ENCODE assay signal across 27 mouse cellular contexts in the genomic region with DNA sequence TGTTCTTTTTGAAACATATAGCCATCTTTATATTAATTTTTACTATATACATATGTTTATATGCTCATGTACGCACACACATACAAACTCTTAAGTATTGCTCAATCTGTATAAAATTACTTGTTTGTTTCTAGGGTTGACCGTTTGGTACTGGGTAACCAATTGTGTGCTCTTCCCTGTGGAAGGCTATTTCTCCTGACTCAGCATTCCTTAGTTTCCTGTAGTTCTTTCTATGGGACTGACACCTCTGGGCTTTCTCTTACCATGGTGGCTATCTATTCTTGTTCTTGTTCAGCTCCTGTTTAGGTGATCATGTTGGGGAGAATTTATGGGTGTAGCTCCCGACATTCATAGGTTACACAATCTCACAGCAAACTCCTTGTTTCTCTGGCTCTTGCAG.
"Had no signal": no experiment of that assay in that cellular context is flagged by ENCODE, and none has a peak within 500 bp of the region (broad histone marks: within the 10 kb centered on the region; RNA-seq: fewer than 3 reads in every experiment).

No protein-coding gene starts in this region.

- H3K9me3 ChIP-seq: embryonic facial prominence, embryonic 12.5 days; embryonic facial prominence, embryonic 13.5 days; embryonic facial prominence, embryonic 15.5 days; forebrain, embryonic 10.5 days; forebrain, embryonic 12.5 days; forebrain, embryonic 13.5 days; forebrain, embryonic 15.5 days; heart, embryonic 10.5 days had no signal

- H3K27me3 ChIP-seq: embryonic facial prominence, embryonic 12.5 days; embryonic facial prominence, embryonic 13.5 days; embryonic facial prominence, embryonic 15.5 days; forebrain, embryonic 12.5 days; forebrain, embryonic 13.5 days; forebrain, embryonic 15.5 days had no signal

- H3K9ac ChIP-seq: embryonic facial prominence, embryonic 12.5 days; embryonic facial prominence, embryonic 13.5 days; embryonic facial prominence, embryonic 15.5 days; forebrain, embryonic 12.5 days; forebrain, embryonic 13.5 days; forebrain, embryonic 15.5 days; forebrain, postnatal 0 days had no signal

- H3K4me3 ChIP-seq: embryonic facial prominence, embryonic 10.5 days; embryonic facial prominence, embryonic 12.5 days; embryonic facial prominence, embryonic 13.5 days; embryonic facial prominence, embryonic 15.5 days; erythroblast, embryonic 14.5 days; forebrain, embryonic 10.5 days; forebrain, embryonic 12.5 days; forebrain, embryonic 13.5 days; forebrain, embryonic 15.5 days; gastrocnemius, adult 2 months; heart, adult 2 months; heart, embryonic 10.5 days had no signal

- H3K36me3 ChIP-seq: embryonic facial prominence, embryonic 10.5 days; embryonic facial prominence, embryonic 12.5 days; embryonic facial prominence, embryonic 13.5 days; embryonic facial prominence, embryonic 15.5 days; forebrain, embryonic 10.5 days; forebrain, embryonic 12.5 days; forebrain, embryonic 15.5 days had no signal

- ATAC-seq: forebrain, embryonic 13.5 days; forebrain, embryonic 14.5 days; forebrain, embryonic 15.5 days; forebrain, embryonic 16.5 days; forebrain, postnatal 0 days had no signal

- DNase-seq: cerebellum, adult 9-11 months; cerebellum, postnatal 10 days; cerebellum, postnatal 14 days; cerebellum, postnatal 25 days; cerebellum, postnatal 36 days; embryo, embryonic 11 days; forebrain, postnatal 0 days; gastrocnemius, adult 2 months; gastrocnemius, postnatal 10 days; gastrocnemius, postnatal 14 days; gastrocnemius, postnatal 25 days; gastrocnemius, postnatal 36 days; heart, adult 11 months; heart, adult 18-20 months; heart, adult 2 months had no signal

- H3K4me1 ChIP-seq: embryonic facial prominence, embryonic 12.5 days; embryonic facial prominence, embryonic 13.5 days; embryonic facial prominence, embryonic 15.5 days; forebrain, embryonic 10.5 days; forebrain, embryonic 12.5 days; forebrain, embryonic 13.5 days; forebrain, embryonic 15.5 days; heart, embryonic 10.5 days had no signal

- H3K4me2 ChIP-seq: embryonic facial prominence, embryonic 12.5 days; embryonic facial prominence, embryonic 13.5 days; embryonic facial prominence, embryonic 15.5 days; forebrain, embryonic 12.5 days; forebrain, embryonic 13.5 days; forebrain, embryonic 15.5 days had no signal

- H3K27ac ChIP-seq: embryonic facial prominence, embryonic 10.5 days; embryonic facial prominence, embryonic 12.5 days; embryonic facial prominence, embryonic 13.5 days; embryonic facial prominence, embryonic 15.5 days; forebrain, embryonic 10.5 days; forebrain, embryonic 12.5 days; forebrain, embryonic 13.5 days; forebrain, embryonic 15.5 days; gastrocnemius, adult 2 months; heart, adult 2 months; heart, embryonic 10.5 days had no signal
